Mouse (Mus musculus) hindbrain, embryonic 14.5 days (tissue): ENCODE measurements around the gene App. TPM values are rescaled to one million over a fixed set of nuclear protein-coding genes. Genes with fewer than 3 reads are reported as not detected.

ENCODE experiments used
- ATAC-seq: fragments of 200-750 bp; cut with Nextera tagmentation; 2 replicates; pipeline ENCODE4 v1.8.0; 2017; ENCODE audit warnings: moderate number of reproducible peaks, mild to moderate bottlenecking, moderate TSS enrichment, moderate library complexity; ENCODE audit not compliant: low FRiP score
- DNase-seq: peaks from one replicate; pipeline ENCODE4 v3.0.0-alpha.2; 2015; ENCODE audit warnings: low spot score
- H3K27ac ChIP-seq: fragments of 300-500 bp; sonication (generic); 2 replicates; pipeline ENCODE4 v1.5.1; 2014; ENCODE audit warnings: mild to moderate bottlenecking, moderate library complexity
- H3K27me3 ChIP-seq: fragments of 300-500 bp; sonication (generic); 2 replicates; pipeline ENCODE4 v1.6.1; 2014; ENCODE audit warnings: mild to moderate bottlenecking, low read length, mixed read lengths; ENCODE audit not compliant: control insufficient read depth, insufficient read depth
- H3K36me3 ChIP-seq: fragments of 300-500 bp; sonication (generic); replicated peaks from 2 replicates; pipeline ENCODE4 v1.6.1; 2014; ENCODE audit not compliant: control insufficient read depth, insufficient read depth
- H3K4me1 ChIP-seq: fragments of 300-500 bp; sonication (generic); replicated peaks from 2 replicates; pipeline ENCODE4 v1.6.1; 2014; ENCODE audit warnings: antibody characterized with exemption, low read length, mixed read lengths; ENCODE audit not compliant: control insufficient read depth, insufficient read depth
- H3K4me2 ChIP-seq: fragments of 300-500 bp; sonication (generic); replicated peaks from 2 replicates; pipeline ENCODE4 v1.6.1; 2014; ENCODE audit warnings: mild to moderate bottlenecking, moderate library complexity
- H3K4me3 ChIP-seq: fragments of 300-500 bp; sonication (generic); replicated peaks from 2 replicates; pipeline ENCODE4 v1.5.1; 2014; ENCODE audit warnings: mild to moderate bottlenecking, low read length
- H3K9ac ChIP-seq: fragments of 300-500 bp; sonication (generic); 2 replicates; pipeline ENCODE4 v1.6.1; 2014
- H3K9me3 ChIP-seq: fragments of 300-500 bp; sonication (generic); 2 replicates; pipeline ENCODE4 v1.6.1; 2016; ENCODE audit warnings: low read length; ENCODE audit not compliant: control insufficient read depth
- WGBS: fragments of 180-500 bp; shearing (Covaris S2); extraction: QIAGEN DNeasy Blood & Tissue Kit; methylation state at CpG from one replicate; pipeline ENCODE4 v1.1.7; 2014; 5-methylcytosine and 5-hydroxymethylcytosine counted together
- polyA plus RNA-seq: library from polyadenylated mRNA; unstranded; fragments of >200 nt; fragmentation: Nextera tagmentation; extraction: Ambion mirVana; gene quantifications from 2 replicates; pipeline ENCODE4 v1.2.1, GENCODE M21; 2014

The App gene
- polyA plus RNA-seq, 1 experiment from 2014 or later, result 430 TPM

DNA sequence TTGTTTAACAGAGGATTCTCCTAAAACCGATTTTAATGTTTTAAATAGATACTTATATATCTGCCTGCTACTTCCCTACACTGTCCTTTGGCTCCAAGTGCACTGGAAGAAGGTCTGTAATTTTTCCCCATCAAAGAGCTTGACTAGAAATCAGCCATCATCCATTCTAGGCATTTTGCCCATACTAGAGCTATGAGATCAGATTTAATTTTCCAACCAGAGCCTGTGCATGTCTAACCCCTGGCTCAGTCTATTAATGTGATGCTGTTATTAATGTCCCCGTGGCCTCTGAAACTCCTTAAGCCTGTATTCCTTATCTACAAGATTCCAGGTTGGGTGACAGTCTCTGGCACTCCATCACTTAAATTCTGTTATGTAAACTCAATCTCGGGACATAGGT lies 190.1 kb downstream of the App start:
- H3K9ac ChIP-seq, result no peak overlapping the region
- H3K4me1 ChIP-seq, result no peaks in the 10 kb centered on the region; the same call in 1 of the 2 replicates
- H3K4me3 ChIP-seq, result no peak overlapping the region
- DNase-seq, result no peak
- no peak overlapping the region for H3K4me2 ChIP-seq
- ATAC-seq, result no peak
- 0 out of 2 replicates have a peak, but pooled peaks cover 8% of the 10 kb centered on the region for H3K36me3 ChIP-seq
- 91% methylated on average over 3 of the region's 3 CpGs for WGBS
- no peak overlapping the region; the same call in 1 of the 2 replicates for H3K27ac ChIP-seq
- H3K27me3 ChIP-seq, result no peaks in the 10 kb centered on the region
- no peaks in the 10 kb centered on the region for H3K9me3 ChIP-seq

DNA sequence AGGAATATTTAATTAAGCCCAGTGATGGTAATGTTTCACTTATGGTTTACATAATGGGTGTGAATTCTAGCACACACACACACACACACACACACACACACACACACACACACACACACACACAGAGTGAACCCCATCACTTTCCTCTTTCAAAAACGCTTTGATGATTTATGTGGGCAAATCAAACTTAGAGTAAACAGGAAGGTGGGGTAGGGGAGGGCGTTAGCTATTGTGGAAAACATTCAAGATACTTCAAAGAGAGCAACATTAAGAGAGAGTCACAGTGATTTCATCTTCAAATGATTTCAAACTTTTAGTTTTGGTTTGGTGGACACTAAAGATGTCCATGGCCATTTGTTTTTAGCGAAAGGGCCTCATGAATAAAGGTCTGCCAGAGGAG lies 191.0 kb downstream of the App start:
- ATAC-seq (no peak), DNase-seq (no peak)
- Histone ChIP-seq H3K4me2 (no peak overlapping the region), H3K27me3 (no peaks in the 10 kb centered on the region), H3K4me1 (no peaks in the 10 kb centered on the region; the same call in 1 of the 2 replicates), H3K9me3 (no peaks in the 10 kb centered on the region), H3K4me3 (no peak overlapping the region), H3K9ac (no peak overlapping the region), H3K27ac (no peak overlapping the region), H3K36me3 (peaks cover 16% of the 10 kb centered on the region)
- whole genome bisulfite sequencing, result 85% methylated on average over 3 of the region's 3 CpGs

DNA sequence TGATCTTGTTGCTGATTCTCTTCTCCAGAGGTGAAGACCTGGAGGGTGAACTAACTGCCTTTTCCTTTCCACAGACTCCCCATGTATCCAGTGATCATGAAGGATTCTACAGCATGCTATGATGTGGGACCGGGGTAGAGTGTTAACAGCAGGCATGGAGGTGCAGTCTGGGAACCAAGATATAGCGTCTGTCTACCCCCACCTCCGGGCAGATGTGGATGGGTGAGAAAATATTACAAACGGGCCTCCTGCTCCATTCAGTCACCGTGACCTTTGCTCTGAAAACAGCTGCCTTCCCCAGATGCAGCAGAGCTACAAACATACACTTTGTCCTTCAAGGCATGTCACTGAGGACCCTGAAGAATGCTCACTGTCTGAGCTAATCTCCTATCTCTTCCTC lies 195.0 kb downstream of the App start:
- no peaks in the 10 kb centered on the region for H3K27me3 ChIP-seq
- no peak overlapping the region for H3K4me3 ChIP-seq
- H3K9ac ChIP-seq, result no peak overlapping the region
- DNase-seq (no peak), ATAC-seq (no peak)
- H3K36me3 ChIP-seq, result peaks cover 38% of the 10 kb centered on the region
- no peaks in the 10 kb centered on the region for H3K9me3 ChIP-seq
- no peaks in the 10 kb centered on the region; the same call in 1 of the 2 replicates for H3K4me1 ChIP-seq
- H3K27ac ChIP-seq, result no peak overlapping the region
- no peak overlapping the region for H3K4me2 ChIP-seq
- WGBS, result 70% methylated on average over 5 of the region's 5 CpGs

DNA sequence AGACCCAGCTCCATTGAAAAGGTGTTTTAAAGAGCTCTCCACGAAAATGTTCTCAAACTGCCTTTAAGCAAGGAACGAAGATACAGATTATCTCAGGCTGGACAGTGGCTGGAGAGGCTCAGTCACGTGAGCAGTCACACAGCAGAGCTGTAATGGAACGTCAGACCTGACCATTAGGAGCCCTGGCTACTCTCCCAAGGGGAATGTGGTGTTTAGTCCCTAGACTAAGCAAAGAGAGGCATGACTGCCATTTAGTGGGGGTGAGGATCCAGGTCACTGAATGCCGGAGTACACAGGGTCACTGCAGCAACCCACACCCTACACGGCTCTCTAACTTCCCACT lies 199.4 kb downstream of the App start:
- H3K27ac ChIP-seq, result no peak overlapping the region
- 85% methylated on average over 6 of the region's 6 CpGs for WGBS
- peaks cover 6% of the 10 kb centered on the region; the same call in 1 of the 2 replicates for H3K4me1 ChIP-seq
- H3K27me3 ChIP-seq, result no peaks in the 10 kb centered on the region
- no peaks in the 10 kb centered on the region for H3K9me3 ChIP-seq
- ATAC-seq (no peak), DNase-seq (no peak)
- no peak overlapping the region for H3K4me2 ChIP-seq
- peaks cover 63% of the 10 kb centered on the region for H3K36me3 ChIP-seq
- H3K4me3 ChIP-seq, result no peak overlapping the region
- H3K9ac ChIP-seq, result no peak overlapping the region

DNA sequence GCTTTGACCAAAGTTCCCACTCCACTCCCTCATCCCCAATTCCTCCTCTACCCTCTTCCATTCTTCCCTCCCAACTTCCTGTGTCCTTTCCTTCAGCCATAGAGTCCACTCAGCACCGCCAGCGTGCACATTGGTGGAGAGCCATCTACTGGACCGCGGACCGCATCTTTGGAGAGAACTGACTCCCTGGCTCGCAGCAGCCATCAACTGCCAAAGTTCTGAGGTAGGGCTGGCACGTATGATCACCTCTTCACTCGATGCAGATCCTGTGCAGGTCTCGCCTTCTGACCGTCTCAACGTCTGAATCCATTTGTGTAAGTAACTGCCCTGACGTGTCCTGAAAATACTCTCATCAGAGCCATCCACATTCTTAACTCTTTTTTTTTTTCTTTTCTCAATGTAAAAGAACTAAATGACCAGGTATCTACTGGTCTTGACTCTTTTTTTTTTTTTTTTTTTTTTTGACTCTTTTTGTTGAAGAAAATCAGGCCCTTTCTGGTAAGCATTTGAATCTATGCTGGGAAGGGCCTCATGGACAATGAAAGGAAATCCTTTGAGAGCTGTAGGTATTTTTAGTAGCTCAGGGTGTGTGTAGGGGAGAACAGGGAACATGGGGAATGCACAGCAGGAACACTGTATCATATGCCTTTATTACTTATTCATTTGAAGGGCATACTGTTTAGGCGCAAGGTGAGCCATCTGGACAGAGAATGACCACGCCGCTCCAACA lies 200.0 kb downstream of the App start:
- Histone ChIP-seq H3K36me3 (peaks cover 67% of the 10 kb centered on the region), H3K4me1 (peaks cover 6% of the 10 kb centered on the region; the same call in 1 of the 2 replicates), H3K4me2 (no peak overlapping the region), H3K27ac (no peak overlapping the region), H3K9me3 (no peaks in the 10 kb centered on the region), H3K9ac (no peak overlapping the region), H3K4me3 (no peak overlapping the region), H3K27me3 (no peaks in the 10 kb centered on the region)
- ATAC-seq, result no peak
- DNase-seq, result no peak
- WGBS, result 95% methylated on average over 15 of the region's 15 CpGs

DNA sequence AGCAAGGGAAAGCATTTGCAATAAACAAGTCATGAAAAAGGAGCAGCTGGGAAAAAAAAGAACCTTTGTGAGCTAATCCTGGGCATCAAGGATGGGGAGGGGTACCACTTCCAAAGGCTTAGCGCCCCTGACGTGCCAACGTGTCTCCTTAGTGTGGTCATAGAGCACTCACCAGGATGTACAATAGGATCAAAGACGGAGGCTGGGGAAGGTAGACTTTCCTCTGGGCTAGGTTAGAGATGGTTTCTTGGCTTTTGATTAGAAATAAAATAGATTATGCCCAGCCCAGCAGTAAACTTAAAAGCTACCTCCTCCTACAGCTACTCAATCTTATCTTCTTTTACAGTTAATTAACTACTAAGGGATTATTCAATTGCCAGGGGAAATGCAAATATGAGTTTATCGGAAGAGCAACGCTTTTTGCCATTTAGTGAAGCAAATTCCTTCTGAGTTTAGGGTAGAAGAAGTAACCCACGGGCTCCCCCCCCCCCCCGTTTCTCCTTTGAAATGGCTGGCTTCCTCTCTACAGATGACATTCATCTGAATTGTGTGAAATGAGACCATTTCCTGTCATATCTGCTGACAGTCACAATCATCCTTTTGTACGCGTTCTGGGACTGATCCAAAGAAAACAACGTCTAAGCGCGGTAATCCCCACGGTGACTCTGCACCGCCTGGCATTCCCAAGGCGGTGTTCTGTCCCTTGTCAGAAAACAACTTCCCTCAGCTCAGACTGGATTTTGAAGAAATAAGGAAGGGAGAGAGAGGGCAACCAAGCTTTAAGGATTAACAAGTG lies 201.8 kb downstream of the App start:
- Histone ChIP-seq H3K9ac (no peak overlapping the region), H3K4me2 (no peak overlapping the region), H3K36me3 (peaks cover 49% of the 10 kb centered on the region), H3K9me3 (no peaks in the 10 kb centered on the region), H3K4me3 (no peak overlapping the region), H3K27ac (peak overlapping the region; percentile 45; the same call in 1 of the 2 replicates), H3K4me1 (peaks cover 7% of the 10 kb centered on the region; the same call in 1 of the 2 replicates), H3K27me3 (no peaks in the 10 kb centered on the region)
- ATAC-seq (peak; percentile 28; the same call in 1 of the 2 replicates), DNase-seq (no peak)
- WGBS, result 55% methylated on average over 16 of the region's 16 CpGs

DNA sequence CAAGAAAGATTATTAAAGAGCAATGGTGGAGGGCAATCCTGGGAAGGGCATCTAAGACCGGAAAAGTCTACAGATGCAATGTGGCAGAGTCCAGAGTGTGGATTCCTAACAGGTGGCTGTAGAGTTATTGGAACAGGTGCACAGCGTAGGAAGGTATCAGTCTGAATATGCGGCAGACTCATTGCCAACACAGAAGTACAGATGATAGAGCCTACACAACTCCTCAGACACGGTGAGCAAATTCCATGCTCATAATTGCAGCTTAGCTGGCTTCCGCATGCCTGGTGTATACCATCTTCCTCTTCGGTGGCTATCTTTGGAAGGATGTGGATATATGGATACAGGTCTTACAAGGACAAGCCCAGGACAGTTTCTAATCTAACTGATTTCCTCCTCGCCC lies 204.5 kb downstream of the App start:
- no peaks in the 10 kb centered on the region for H3K27me3 ChIP-seq
- peaks cover 49% of the 10 kb centered on the region for H3K36me3 ChIP-seq
- no peak overlapping the region for H3K4me3 ChIP-seq
- DNase-seq (no peak), ATAC-seq (no peak)
- no peaks in the 10 kb centered on the region for H3K9me3 ChIP-seq
- no peak overlapping the region for H3K4me2 ChIP-seq
- H3K4me1 ChIP-seq, result peaks cover 11% of the 10 kb centered on the region; the same call in 1 of the 2 replicates
- no peak overlapping the region for H3K9ac ChIP-seq
- H3K27ac ChIP-seq, result no peak overlapping the region
- WGBS, result 97% methylated on average over 7 of the region's 7 CpGs

DNA sequence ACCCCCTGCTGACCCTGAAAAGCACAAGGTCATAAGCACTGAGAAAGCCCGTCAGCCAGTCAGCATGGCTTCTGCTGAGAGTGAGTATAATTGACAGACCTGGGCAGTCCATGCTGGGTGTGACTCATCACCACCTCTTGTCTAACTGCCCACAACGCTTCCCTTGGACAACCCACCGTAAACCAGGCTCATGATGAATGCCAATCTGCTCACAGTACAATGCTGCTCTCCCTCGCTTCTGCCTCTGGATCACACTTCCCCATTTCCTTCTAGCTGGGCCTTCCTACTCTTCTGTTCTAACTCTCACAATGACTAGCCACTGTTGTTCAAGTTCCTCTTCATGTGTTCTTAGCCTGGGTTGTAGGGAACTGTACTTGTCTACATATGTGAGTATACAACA lies 206.6 kb downstream of the App start:
- no peak overlapping the region for H3K4me2 ChIP-seq
- no peak overlapping the region for H3K4me3 ChIP-seq
- no peaks in the 10 kb centered on the region for H3K9me3 ChIP-seq
- WGBS, result 52% methylated on average over 4 of the region's 4 CpGs
- peaks cover 7% of the 10 kb centered on the region; the same call in 1 of the 2 replicates for H3K4me1 ChIP-seq
- DNase-seq (no peak), ATAC-seq (no peak)
- H3K9ac ChIP-seq, result no peak overlapping the region
- H3K27ac ChIP-seq, result peak overlapping the region; percentile 27; the same call in 1 of the 2 replicates
- H3K27me3 ChIP-seq, result no peaks in the 10 kb centered on the region
- H3K36me3 ChIP-seq, result peaks cover 62% of the 10 kb centered on the region

DNA sequence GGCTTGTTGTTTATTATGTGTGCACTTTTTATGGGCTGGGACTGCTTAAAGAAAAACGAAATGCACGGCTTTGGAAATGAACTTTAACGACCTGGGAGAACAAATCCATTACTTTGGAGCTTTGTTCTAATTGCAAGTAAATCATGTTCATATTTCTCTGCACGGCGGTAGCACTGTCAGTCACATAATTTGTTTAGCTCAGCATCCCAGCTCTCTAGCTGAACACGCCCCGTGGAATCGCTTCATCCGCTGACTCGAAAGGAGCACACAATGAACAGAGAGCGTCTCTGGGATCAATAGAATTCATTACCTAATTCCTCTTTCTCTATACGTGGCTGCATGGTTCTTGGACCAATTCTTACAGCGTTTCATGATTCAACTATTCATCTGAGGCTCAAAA lies 207.5 kb downstream of the App start:
- no peak overlapping the region for H3K4me3 ChIP-seq
- no peak overlapping the region for H3K4me2 ChIP-seq
- H3K27me3 ChIP-seq, result no peaks in the 10 kb centered on the region
- H3K27ac ChIP-seq, result peak overlapping the region; percentile 27
- peaks cover 68% of the 10 kb centered on the region for H3K36me3 ChIP-seq
- H3K9ac ChIP-seq, result no peak overlapping the region
- 49% methylated on average over 13 of the region's 13 CpGs for WGBS
- H3K4me1 ChIP-seq, result 0 out of 2 replicates have a peak, but pooled peaks cover 7% of the 10 kb centered on the region
- ATAC-seq (no peak), DNase-seq (no peak)
- no peaks in the 10 kb centered on the region for H3K9me3 ChIP-seq
